Mouse (Mus musculus): Measurements from ENCODE around the gene Slc35d2.

DNA sequence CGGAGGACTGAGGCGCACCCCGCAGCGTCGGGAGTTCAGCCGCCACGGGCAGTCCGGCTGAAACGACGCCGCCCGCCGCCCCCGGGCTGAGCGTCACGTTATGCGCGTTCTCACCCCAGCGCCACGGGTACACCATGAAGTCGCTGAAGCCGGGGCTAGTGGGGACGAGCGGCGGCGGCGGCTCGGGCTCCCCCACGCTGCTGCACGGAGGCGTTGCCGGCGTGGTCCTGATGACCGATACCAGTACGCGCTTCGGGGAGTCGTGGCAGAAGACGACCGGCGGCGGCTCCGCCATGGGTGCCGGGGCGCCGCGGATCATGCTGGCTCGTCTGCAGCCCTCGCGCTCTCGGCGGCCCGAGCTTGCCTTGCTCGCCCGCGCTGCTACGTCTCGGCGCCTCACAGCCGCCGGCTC lies 23.5 kb upstream of the Slc35d2 start:
- no peak for TF ChIP-seq CTCF (IDR thresholded peaks at IDR 0.05; ENCODE audit: low read depth)
- no peak for TF ChIP-seq EP300 (IDR thresholded peaks at IDR 0.05; ENCODE audit: low read depth)
